Mouse (Mus musculus) CD4-positive, CD25-positive, alpha-beta regulatory T cell, adult 4 months (primary cell): Measurements from ENCODE around the gene Afdn. TPM values are rescaled to one million over a fixed set of nuclear protein-coding genes. Genes with fewer than 3 reads are reported as not detected.
A peak's percentile ranks its signal among the peaks of the same experiment; 100 is the strongest.

Experiments used
- ATAC-seq: one replicate; pipeline ENCODE4 v1.8.0; 2017
- polyA plus RNA-seq, 2 experiments: library from polyadenylated mRNA; unstranded; fragments of 100-300 nt; shearing (Covaris generic); gene quantifications; one replicate each; pipeline ENCODE4 v1.2.1; 2017

Afdn gene
- 1 to 10 TPM; 1.5 to 4.1 TPM for polyA plus RNA-seq

- peak; percentile 72 for ATAC-seq
Observed at GRCm38 (mm10) chr17:13759853-13760627, at the start of gene Afdn. Afdn (plus strand) TSS chr17:13760539.

GRCm38 (mm10) chr17:13711173-13711572 is 49.2 kb upstream of the Afdn start:
- ATAC-seq, result no peak

GRCm38 (mm10) chr17:13712116-13712515 is 48.2 kb upstream of the Afdn start:
- ATAC-seq, result no peak

- no peak for ATAC-seq
Observed at GRCm38 (mm10) chr17:13712518-13712917, 47.8 kb upstream of the Afdn start.

- no peak for ATAC-seq
Observed at GRCm38 (mm10) chr17:13714128-13714527, 46.2 kb upstream of the Afdn start.

GRCm38 (mm10) chr17:13714654-13715053 is 45.7 kb upstream of the Afdn start:
- ATAC-seq, result no peak

GRCm38 (mm10) chr17:13715511-13715910 is 44.8 kb upstream of the Afdn start:
- ATAC-seq, result no peak

GRCm38 (mm10) chr17:13716336-13716735 is 44.0 kb upstream of the Afdn start:
- ATAC-seq, result no peak

- ATAC-seq, result no peak
Observed at GRCm38 (mm10) chr17:13717428-13717827, 42.9 kb upstream of the Afdn start.

GRCm38 (mm10) chr17:13720187-13720586 is 40.2 kb upstream of the Afdn start:
- no peak for ATAC-seq

GRCm38 (mm10) chr17:13721372-13721771 is 39.0 kb upstream of the Afdn start:
- no peak for ATAC-seq

GRCm38 (mm10) chr17:13722434-13722833 is 37.9 kb upstream of the Afdn start:
- no peak for ATAC-seq

- ATAC-seq, result no peak
Observed at GRCm38 (mm10) chr17:13725004-13725550, 35.3 kb upstream of the Afdn start.

GRCm38 (mm10) chr17:13726832-13727355 is 33.4 kb upstream of the Afdn start:
- ATAC-seq, result no peak

- ATAC-seq, result no peak
Observed at GRCm38 (mm10) chr17:13730980-13731726, 29.2 kb upstream of the Afdn start.

- no peak for ATAC-seq
Observed at GRCm38 (mm10) chr17:13731727-13732112, 28.6 kb upstream of the Afdn start.

GRCm38 (mm10) chr17:13732685-13733084 is 27.7 kb upstream of the Afdn start:
- no peak for ATAC-seq

GRCm38 (mm10) chr17:13733971-13734370 is 26.4 kb upstream of the Afdn start:
- no peak for ATAC-seq

GRCm38 (mm10) chr17:13735057-13735456 is 25.3 kb upstream of the Afdn start:
- ATAC-seq, result no peak

- no peak for ATAC-seq
Observed at GRCm38 (mm10) chr17:13735803-13736282, 24.5 kb upstream of the Afdn start.

GRCm38 (mm10) chr17:13737336-13737735 is 23.0 kb upstream of the Afdn start:
- no peak for ATAC-seq

- no peak for ATAC-seq
Observed at GRCm38 (mm10) chr17:13738121-13738776, 22.1 kb upstream of the Afdn start.

- no peak for ATAC-seq
Observed at GRCm38 (mm10) chr17:13738916-13739315, 21.4 kb upstream of the Afdn start.
